Mouse (Mus musculus) neural tube, embryonic 12.5 days (tissue): ENCODE measurements around the gene Fam19a1. TPM values are rescaled to one million over a fixed set of nuclear protein-coding genes. Genes with fewer than 3 reads are reported as not detected.
A peak's percentile ranks its signal among the peaks of the same experiment; 100 is the strongest.

Source experiments
- ATAC-seq: fragments of 200-750 bp; cut with Nextera tagmentation; 2 replicates; pipeline ENCODE4 v1.8.0; 2017; ENCODE audit warnings: low read depth, mild to moderate bottlenecking, moderate TSS enrichment, moderate library complexity; ENCODE audit not compliant: low FRiP score
- H3K27ac ChIP-seq: fragments of 300-500 bp; sonication (generic); 2 replicates; pipeline ENCODE4 v1.5.1; 2016
- H3K27me3 ChIP-seq: fragments of 300-500 bp; sonication (generic); replicated peaks from 2 replicates; pipeline ENCODE4 v1.6.1; 2016; ENCODE audit warnings: mild to moderate bottlenecking
- H3K36me3 ChIP-seq: fragments of 300-500 bp; sonication (generic); 2 replicates; pipeline ENCODE4 v1.6.1; 2016; ENCODE audit warnings: mild to moderate bottlenecking
- H3K4me1 ChIP-seq: fragments of 300-500 bp; sonication (generic); 2 replicates; pipeline ENCODE4 v1.6.1; 2016
- H3K4me2 ChIP-seq: fragments of 300-500 bp; sonication (generic); replicated peaks from 2 replicates; pipeline ENCODE4 v1.6.1; 2016; ENCODE audit warnings: mild to moderate bottlenecking
- H3K4me3 ChIP-seq: fragments of 300-500 bp; sonication (generic); 2 replicates; pipeline ENCODE4 v1.5.1; 2016
- H3K9ac ChIP-seq: fragments of 300-500 bp; sonication (generic); 2 replicates; pipeline ENCODE4 v1.6.1; 2016; ENCODE audit warnings: mild to moderate bottlenecking
- H3K9me3 ChIP-seq: fragments of 300-500 bp; sonication (generic); 2 replicates; pipeline ENCODE4 v1.6.1; 2016; ENCODE audit warnings: mild to moderate bottlenecking
- WGBS: fragments of 180-500 bp; shearing (Covaris S2); methylation state at CpG from one replicate; pipeline ENCODE4 v1.1.7; 2016; 5-methylcytosine and 5-hydroxymethylcytosine counted together
- polyA plus RNA-seq: library from polyadenylated mRNA; unstranded; fragments of >200 nt; fragmentation: Nextera tagmentation; extraction: Ambion mirVana; gene quantifications from 2 replicates; pipeline ENCODE4 v1.2.1, GENCODE M21; 2016

Fam19a1 gene
- polyA plus RNA-seq, 1 experiment from 2014 or later, result 5.8 TPM

- no peaks in the 10 kb centered on the region for H3K4me1 ChIP-seq
- H3K4me2 ChIP-seq, result no peak overlapping the region
- H3K9me3 ChIP-seq, result no peaks in the 10 kb centered on the region
- no peak for ATAC-seq
- no peak overlapping the region for H3K27ac ChIP-seq
- H3K36me3 ChIP-seq, result no peaks in the 10 kb centered on the region
- no peak overlapping the region for H3K9ac ChIP-seq
- WGBS, result 86% methylated on average over 5 of the region's 5 CpGs
- no peaks in the 10 kb centered on the region for H3K27me3 ChIP-seq
- no peak overlapping the region for H3K4me3 ChIP-seq
These were observed 157.5 kb downstream of the Fam19a1 start for GRCm38 (mm10) chr6:96270436-96270835.

DNA sequence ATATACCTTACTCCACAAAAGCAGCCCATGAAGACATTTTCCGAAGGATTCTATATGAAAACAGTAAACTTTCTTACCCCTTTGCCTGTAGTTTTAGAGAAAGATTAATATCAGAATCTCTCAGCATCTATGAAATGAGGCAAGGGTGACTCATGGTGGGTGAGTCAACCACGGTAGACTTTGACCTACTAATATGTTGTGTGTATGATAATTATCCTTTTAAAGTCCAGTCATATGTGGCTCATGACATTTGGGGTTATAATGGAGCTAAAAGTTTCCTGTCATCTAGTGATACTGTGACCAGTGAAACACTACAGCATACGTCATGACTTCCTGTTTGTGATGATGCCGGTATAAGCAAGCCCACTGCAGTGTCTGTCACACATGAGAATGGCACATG, 170.8 kb downstream of the Fam19a1 start:
- peaks cover 6% of the 10 kb centered on the region; the same call in 1 of the 2 replicates for H3K4me1 ChIP-seq
- H3K4me3 ChIP-seq, result no peak overlapping the region
- H3K9me3 ChIP-seq, result no peaks in the 10 kb centered on the region
- H3K27ac ChIP-seq, result no peak overlapping the region
- H3K9ac ChIP-seq, result no peak overlapping the region
- WGBS, result 94% methylated on average over 4 of the region's 4 CpGs
- no peak for ATAC-seq
- no peaks in the 10 kb centered on the region for H3K27me3 ChIP-seq
- H3K4me2 ChIP-seq, result no peak overlapping the region
- no peaks in the 10 kb centered on the region for H3K36me3 ChIP-seq

DNA sequence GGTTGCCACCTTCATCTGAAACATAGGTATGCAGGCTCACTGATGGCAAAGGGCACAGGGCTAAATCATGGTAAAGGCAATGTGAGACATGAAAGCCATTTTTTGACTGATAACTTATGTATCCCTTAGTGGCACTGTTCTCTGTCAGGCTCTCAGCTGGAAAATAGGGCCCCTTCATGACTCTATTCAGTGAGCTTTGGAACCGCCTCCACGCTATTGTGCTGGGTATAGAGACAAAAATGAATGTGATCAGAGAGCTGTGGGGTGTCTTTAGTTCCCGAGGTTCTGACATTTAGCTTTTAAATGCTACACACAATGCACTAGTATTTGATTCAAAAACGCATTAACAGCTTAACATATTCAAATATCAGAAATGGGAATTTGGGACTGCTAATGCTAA, 171.6 kb downstream of the Fam19a1 start:
- ATAC-seq, result no peak
- Histone ChIP-seq H3K27ac (no peak overlapping the region), H3K9ac (no peak overlapping the region), H3K4me1 (peaks cover 6% of the 10 kb centered on the region; the same call in 1 of the 2 replicates), H3K36me3 (no peaks in the 10 kb centered on the region), H3K4me3 (no peak overlapping the region), H3K4me2 (no peak overlapping the region), H3K27me3 (no peaks in the 10 kb centered on the region), H3K9me3 (no peaks in the 10 kb centered on the region)
- 28% methylated on average over 4 of the region's 4 CpGs for WGBS

GRCm38 (mm10) chr6:96286276-96286675, 173.3 kb downstream of the Fam19a1 start:
- 52% methylated on average over 4 of the region's 4 CpGs for WGBS
- no peak overlapping the region for H3K27ac ChIP-seq
- no peak overlapping the region for H3K4me2 ChIP-seq
- H3K9me3 ChIP-seq, result no peaks in the 10 kb centered on the region
- H3K36me3 ChIP-seq, result no peaks in the 10 kb centered on the region
- ATAC-seq, result peak; percentile 63; the same call in 1 of the 2 replicates
- H3K4me3 ChIP-seq, result no peak overlapping the region
- H3K9ac ChIP-seq, result no peak overlapping the region
- no peaks in the 10 kb centered on the region for H3K27me3 ChIP-seq
- H3K4me1 ChIP-seq, result peaks cover 6% of the 10 kb centered on the region; the same call in 1 of the 2 replicates

DNA sequence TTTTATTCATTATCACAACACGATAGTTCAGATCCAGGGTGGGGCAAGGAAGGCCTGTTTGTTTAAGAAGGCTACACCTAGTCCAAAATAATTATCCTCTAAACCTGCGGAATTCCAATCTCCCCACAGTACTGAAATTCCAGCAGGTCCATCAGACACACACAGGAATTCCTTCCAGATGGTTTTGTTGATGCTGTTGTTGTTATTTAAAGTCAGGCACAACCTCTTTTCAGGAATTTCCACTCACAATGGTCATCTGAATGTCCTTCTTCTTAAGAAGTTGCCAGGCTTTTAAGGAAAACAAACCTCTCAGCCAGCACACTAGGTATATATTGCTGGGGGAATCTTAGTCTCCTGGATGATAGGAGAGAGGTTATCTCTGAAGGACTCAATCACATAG, 174.4 kb downstream of the Fam19a1 start:
- WGBS, result 85% methylated on average over 2 of the region's 2 CpGs
- H3K9me3 ChIP-seq, result no peaks in the 10 kb centered on the region
- H3K4me1 ChIP-seq, result peaks cover 6% of the 10 kb centered on the region; the same call in 1 of the 2 replicates
- H3K36me3 ChIP-seq, result no peaks in the 10 kb centered on the region
- H3K9ac ChIP-seq, result no peak overlapping the region
- H3K4me2 ChIP-seq, result no peak overlapping the region
- no peak overlapping the region for H3K27ac ChIP-seq
- no peaks in the 10 kb centered on the region for H3K27me3 ChIP-seq
- no peak overlapping the region for H3K4me3 ChIP-seq
- no peak for ATAC-seq

- H3K4me3 ChIP-seq, result no peak overlapping the region
- H3K4me2 ChIP-seq, result no peak overlapping the region
- H3K9ac ChIP-seq, result no peak overlapping the region
- WGBS, result 17% methylated on average over 4 of the region's 4 CpGs
- ATAC-seq, result no peak
- no peaks in the 10 kb centered on the region for H3K9me3 ChIP-seq
- no peaks in the 10 kb centered on the region for H3K36me3 ChIP-seq
- peaks cover 4% of the 10 kb centered on the region; the same call in 1 of the 2 replicates for H3K4me1 ChIP-seq
- H3K27ac ChIP-seq, result no peak overlapping the region
- H3K27me3 ChIP-seq, result no peaks in the 10 kb centered on the region
These were observed 176.7 kb downstream of the Fam19a1 start for GRCm38 (mm10) chr6:96289672-96290071.

GRCm38 (mm10) chr6:96347491-96347890, 234.5 kb downstream of the Fam19a1 start:
- Histone ChIP-seq H3K4me1 (no peaks in the 10 kb centered on the region), H3K27me3 (no peaks in the 10 kb centered on the region), H3K4me2 (no peak overlapping the region), H3K36me3 (no peaks in the 10 kb centered on the region), H3K4me3 (no peak overlapping the region), H3K27ac (no peak overlapping the region), H3K9ac (no peak overlapping the region), H3K9me3 (no peaks in the 10 kb centered on the region)
- no peak for ATAC-seq
- 85% methylated on average over 2 of the region's 2 CpGs for WGBS

DNA sequence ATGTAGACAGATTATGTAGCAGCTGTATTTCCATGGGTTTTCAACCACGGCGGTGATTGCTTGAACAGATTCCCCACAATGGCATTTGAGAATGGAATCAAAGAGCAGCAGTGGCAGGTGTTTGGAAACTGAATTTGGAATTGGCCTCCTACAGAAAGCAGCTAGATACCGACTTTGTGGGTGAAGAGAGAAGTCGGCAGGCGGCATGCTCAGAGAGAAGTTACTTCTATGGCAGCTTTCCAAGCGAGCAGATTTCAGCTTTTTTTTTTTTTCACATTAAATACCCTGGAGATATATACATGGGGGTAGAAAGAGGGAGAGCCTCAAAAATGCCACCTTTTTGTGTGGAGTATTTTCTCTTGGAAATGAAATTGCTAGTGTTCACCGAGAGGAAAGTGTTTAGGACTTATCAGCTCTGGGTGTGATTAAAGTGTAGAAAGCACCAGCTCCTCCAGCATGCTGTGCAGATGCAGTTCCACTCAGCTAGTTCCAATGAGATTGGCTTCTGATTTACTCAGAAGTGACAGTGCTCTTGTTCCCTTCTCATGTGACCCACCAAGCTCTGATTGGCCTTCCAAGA, 236.6 kb downstream of the Fam19a1 start:
- H3K4me1 ChIP-seq, result no peaks in the 10 kb centered on the region
- H3K27ac ChIP-seq, result no peak overlapping the region
- H3K4me3 ChIP-seq, result no peak overlapping the region
- no peak for ATAC-seq
- H3K9ac ChIP-seq, result no peak overlapping the region
- no peaks in the 10 kb centered on the region for H3K9me3 ChIP-seq
- H3K4me2 ChIP-seq, result no peak overlapping the region
- H3K27me3 ChIP-seq, result no peaks in the 10 kb centered on the region
- H3K36me3 ChIP-seq, result no peaks in the 10 kb centered on the region
- 87% methylated on average over 7 of the region's 7 CpGs for WGBS

GRCm38 (mm10) chr6:96369544-96369943, 256.6 kb downstream of the Fam19a1 start:
- no peaks in the 10 kb centered on the region for H3K9me3 ChIP-seq
- no peak overlapping the region for H3K4me3 ChIP-seq
- peaks cover 2% of the 10 kb centered on the region; the same call in 1 of the 2 replicates for H3K4me1 ChIP-seq
- no peak overlapping the region for H3K4me2 ChIP-seq
- no peak for ATAC-seq
- H3K36me3 ChIP-seq, result no peaks in the 10 kb centered on the region
- no peak overlapping the region for H3K9ac ChIP-seq
- H3K27ac ChIP-seq, result no peak overlapping the region
- no peaks in the 10 kb centered on the region for H3K27me3 ChIP-seq
- WGBS, result 92% methylated on average over 3 of the region's 3 CpGs

DNA sequence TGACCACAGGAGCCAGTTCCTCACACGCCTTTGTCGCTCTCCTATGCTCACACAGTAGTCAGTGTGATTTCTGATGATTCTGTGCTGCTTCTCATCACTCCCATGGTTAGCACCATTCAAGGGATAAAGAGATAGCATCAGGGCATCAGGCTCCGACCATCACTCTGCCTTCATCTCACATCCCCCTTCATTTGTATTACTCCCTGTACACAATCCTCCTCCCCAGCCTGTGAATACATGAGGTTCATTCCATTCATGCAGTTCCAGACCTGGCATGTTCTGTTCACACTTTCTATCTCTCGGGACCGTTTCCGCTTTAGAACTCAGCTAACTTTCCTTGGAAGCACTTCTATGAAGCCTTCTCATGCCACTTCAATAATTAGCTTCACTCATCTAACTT, 259.9 kb downstream of the Fam19a1 start:
- Histone ChIP-seq H3K27me3 (no peaks in the 10 kb centered on the region), H3K9ac (no peak overlapping the region), H3K4me3 (no peak overlapping the region), H3K4me2 (no peak overlapping the region), H3K27ac (no peak overlapping the region), H3K4me1 (peaks cover 2% of the 10 kb centered on the region; the same call in 1 of the 2 replicates), H3K36me3 (no peaks in the 10 kb centered on the region), H3K9me3 (no peaks in the 10 kb centered on the region)
- no peak for ATAC-seq
- WGBS, result 91% methylated on average over 6 of the region's 6 CpGs

GRCm38 (mm10) chr6:96373274-96373673, 260.3 kb downstream of the Fam19a1 start:
- no peak overlapping the region for H3K4me3 ChIP-seq
- ATAC-seq, result no peak
- H3K36me3 ChIP-seq, result no peaks in the 10 kb centered on the region
- 60% methylated on average over 2 of the region's 2 CpGs for WGBS
- peaks cover 2% of the 10 kb centered on the region; the same call in 1 of the 2 replicates for H3K4me1 ChIP-seq
- no peak overlapping the region for H3K9ac ChIP-seq
- H3K27ac ChIP-seq, result no peak overlapping the region
- H3K9me3 ChIP-seq, result no peaks in the 10 kb centered on the region
- no peak overlapping the region for H3K4me2 ChIP-seq
- no peaks in the 10 kb centered on the region for H3K27me3 ChIP-seq

DNA sequence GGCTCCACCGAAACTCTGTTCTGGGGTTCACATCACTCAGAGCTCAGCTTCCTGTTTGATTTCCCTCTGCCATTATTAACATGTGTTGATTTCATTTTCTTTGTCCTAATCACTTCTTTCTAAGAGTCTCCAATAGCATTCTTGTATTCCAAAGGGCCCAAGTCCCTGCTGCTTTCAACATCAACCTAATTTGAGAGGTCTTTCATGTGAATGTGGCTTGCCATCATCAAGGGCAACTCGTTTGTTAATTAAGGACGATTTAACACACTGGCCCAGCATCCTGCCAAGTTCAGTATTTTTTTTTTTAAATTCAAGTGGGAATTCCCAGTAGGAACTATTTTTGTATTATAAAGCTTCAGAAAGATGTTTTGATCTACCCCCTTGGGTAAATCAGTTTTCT, 263.8 kb downstream of the Fam19a1 start:
- Histone ChIP-seq H3K4me3 (no peak overlapping the region), H3K9me3 (no peaks in the 10 kb centered on the region), H3K4me2 (no peak overlapping the region), H3K27ac (no peak overlapping the region), H3K4me1 (peaks cover 2% of the 10 kb centered on the region; the same call in 1 of the 2 replicates), H3K27me3 (no peaks in the 10 kb centered on the region), H3K9ac (no peak overlapping the region), H3K36me3 (no peaks in the 10 kb centered on the region)
- no peak for ATAC-seq
- WGBS, result 78% methylated on average over 3 of the region's 3 CpGs

DNA sequence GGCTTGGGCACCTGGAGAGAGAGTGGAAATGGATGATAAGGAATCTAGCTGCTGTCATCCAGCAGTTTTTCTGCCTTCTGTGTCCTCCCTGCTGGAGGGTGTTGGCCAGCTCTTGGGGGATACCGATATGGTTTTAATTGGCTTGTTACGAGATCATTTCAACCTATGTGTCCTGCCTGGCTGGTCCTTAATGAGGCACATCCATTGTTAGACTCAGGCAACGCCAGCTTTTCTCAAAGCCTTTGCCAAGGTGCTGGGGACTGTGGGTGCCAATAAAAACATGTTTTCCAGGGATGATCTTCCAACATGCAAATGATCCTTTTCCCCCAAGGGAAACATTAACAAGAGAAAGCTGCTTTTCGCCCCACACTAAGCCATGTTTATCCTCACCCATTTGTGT, 266.3 kb downstream of the Fam19a1 start:
- Histone ChIP-seq H3K4me1 (no peaks in the 10 kb centered on the region), H3K4me2 (no peak overlapping the region), H3K36me3 (no peaks in the 10 kb centered on the region), H3K27ac (no peak overlapping the region), H3K9ac (no peak overlapping the region), H3K4me3 (no peak overlapping the region), H3K27me3 (no peaks in the 10 kb centered on the region), H3K9me3 (no peaks in the 10 kb centered on the region)
- ATAC-seq, result no peak
- 58% methylated on average over 4 of the region's 4 CpGs for WGBS
